Mouse (Mus musculus) fat pad, adult 2 months (tissue): ENCODE results near the gene Acvr1.

ENCODE experiments used
- DNase-seq: peaks from one replicate; pipeline ENCODE4 v3.0.0-alpha.2; 2011; ENCODE audit warnings: low read depth, low spot score; ENCODE audit errors: extremely low read depth

The Acvr1 gene

DNA sequence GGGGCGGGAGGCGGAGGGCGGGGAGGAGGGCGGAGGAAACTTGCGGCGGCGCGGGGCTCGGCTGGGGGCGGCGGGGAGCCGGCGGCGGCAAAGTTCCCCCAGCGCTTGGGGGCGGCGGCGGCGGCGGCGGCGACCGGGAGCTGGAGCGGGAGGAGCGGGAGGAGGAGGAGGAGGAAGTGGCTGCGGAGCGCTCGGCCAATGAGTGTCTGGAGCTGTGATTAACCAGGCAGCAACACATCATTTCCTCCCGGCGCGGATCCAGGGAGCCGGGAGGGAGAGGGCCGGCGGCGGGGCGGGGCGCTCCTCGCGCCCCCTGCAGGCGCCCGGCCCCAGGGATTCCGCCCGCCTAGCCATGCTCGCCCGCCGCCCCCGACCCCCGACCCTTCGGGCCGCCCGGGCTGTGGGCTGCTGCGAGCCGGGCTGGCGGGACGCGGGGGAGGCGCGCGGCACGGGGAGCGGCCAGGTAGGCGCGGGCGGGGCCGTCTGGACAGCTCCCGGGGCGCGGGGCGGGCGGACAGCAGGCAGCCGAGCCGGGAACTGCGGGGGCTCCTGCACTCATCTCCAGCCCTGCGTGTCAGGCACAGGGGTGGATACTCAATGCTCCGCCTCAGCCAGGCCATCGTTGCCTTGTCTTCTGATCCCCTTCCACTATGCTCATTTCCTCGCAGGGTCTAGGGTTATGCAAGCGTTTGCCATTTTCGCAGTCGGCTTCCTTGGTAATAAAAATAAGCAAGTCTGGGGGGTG is at the start of gene Acvr1, which contains the start of gene Upp2:
TSS of gene Acvr1 (minus strand) at position 92 of the 745 bp plus-strand sequence.
TSS of gene Upp2 (plus strand) at position 233 of the 745 bp plus-strand sequence.
- no peak for DNase-seq

- DNase-seq = no peak
Observed at GRCm38 (mm10) chr2:58615766-58616165, 48.8 kb upstream of the Acvr1 start.

- no peak for DNase-seq
Observed at GRCm38 (mm10) chr2:58614851-58615250, 47.9 kb upstream of the Acvr1 start.

- DNase-seq = no peak
Observed at GRCm38 (mm10) chr2:58613720-58614119, 46.8 kb upstream of the Acvr1 start.

- DNase-seq = no peak
Observed at GRCm38 (mm10) chr2:58604791-58605190, 37.8 kb upstream of the Acvr1 start.

GRCm38 (mm10) chr2:58603379-58603778 is 36.4 kb upstream of the Acvr1 start:
- no peak for DNase-seq

GRCm38 (mm10) chr2:58601382-58601781 is 34.4 kb upstream of the Acvr1 start:
- DNase-seq = no peak

DNA sequence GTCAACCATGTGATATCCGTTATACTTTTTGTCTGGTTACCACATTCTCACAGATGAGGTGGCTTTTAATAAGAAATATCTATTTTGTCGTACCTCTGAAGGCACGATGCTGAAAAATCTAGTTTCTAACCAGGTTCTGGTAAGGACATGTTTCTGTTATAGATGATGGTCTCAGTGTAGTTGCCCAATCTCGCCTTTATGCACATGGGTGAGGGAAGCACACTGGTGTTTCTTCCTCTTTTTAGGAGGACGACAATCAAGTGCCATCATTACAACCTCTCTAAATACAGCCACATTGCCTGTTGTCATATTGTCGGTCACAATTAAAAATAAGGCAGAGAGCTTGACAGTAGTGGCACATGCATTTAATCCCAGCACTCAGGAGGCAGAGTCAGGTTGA is 32.7 kb upstream of the Acvr1 start:
- no peak for DNase-seq

GRCm38 (mm10) chr2:58597556-58597955 is 30.6 kb upstream of the Acvr1 start:
- no peak for DNase-seq

DNA sequence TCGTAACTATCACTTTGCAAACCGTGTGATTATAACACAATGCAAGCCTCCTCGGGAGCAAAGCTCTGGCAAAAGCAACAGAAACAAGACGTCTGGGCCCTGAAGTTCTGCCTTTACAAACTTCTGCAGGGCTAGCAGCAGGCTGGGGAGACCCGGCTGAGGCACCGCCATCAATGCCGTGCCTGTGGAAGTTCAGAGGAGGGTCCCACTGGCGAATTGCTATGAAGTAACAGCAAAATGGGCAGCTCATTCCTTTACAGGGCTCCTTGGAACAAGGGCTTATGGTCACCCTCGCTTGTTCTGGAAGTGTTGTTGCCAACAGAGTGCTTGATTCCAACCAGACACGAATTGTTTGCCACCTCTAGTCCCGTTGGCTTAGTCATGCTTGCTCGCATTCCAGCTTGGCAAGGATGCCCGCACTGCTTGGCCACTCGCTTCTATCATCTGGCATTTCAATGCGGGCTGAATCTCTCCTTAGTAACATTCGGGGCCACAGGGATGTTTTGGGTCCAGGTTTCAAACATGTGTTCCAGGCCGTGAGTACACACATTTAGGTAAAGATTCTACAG is 29.9 kb upstream of the Acvr1 start:
- DNase-seq = no peak

DNA sequence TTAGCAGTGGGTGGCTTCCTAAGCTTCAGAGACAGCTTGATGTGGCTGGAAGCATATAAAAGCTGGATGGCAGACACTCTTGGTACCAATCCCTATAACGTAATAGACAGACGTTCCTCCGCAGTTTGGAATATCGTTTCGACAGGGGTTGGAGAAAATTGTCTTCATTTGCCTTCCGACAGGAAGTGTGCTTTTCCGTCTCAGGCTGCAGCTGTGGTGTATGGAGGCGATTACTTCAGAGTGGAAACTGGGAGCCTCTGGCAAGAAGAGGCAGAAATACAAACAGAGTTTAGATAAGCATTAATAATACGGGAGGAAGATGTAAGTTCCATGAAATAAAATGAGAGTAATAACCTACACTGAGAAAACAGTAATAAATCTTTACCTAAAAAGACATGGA is 28.4 kb upstream of the Acvr1 start:
- DNase-seq = no peak

DNA sequence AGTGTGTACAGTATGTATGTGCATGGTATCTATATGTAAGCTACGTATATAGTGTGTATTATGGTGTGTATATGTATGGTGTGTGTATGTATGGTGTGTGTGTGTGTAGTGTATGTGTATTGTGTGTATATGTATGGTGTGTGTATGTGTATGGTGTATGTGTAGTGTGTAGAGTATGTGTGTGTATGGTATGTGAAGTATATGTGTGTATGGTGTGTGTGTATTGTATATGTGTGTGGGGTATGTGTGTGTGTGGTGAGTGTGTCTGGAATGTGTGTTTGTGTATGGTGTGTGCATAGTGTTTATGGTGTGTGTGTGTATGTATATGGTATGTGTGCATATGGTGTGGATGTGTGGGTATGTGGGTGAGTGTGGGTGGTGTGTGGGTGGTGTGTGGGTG is 23.1 kb upstream of the Acvr1 start:
- DNase-seq = no peak

- DNase-seq = no peak
Observed at GRCm38 (mm10) chr2:58589637-58590036, 22.7 kb upstream of the Acvr1 start.

GRCm38 (mm10) chr2:58586311-58586710 is 19.4 kb upstream of the Acvr1 start:
- DNase-seq = no peak

- no peak for DNase-seq
Observed at GRCm38 (mm10) chr2:58574167-58574566, 7.2 kb upstream of the Acvr1 start.

GRCm38 (mm10) chr2:58568841-58569645 is 2.1 kb upstream of the Acvr1 start:
- DNase-seq = no peak

DNA sequence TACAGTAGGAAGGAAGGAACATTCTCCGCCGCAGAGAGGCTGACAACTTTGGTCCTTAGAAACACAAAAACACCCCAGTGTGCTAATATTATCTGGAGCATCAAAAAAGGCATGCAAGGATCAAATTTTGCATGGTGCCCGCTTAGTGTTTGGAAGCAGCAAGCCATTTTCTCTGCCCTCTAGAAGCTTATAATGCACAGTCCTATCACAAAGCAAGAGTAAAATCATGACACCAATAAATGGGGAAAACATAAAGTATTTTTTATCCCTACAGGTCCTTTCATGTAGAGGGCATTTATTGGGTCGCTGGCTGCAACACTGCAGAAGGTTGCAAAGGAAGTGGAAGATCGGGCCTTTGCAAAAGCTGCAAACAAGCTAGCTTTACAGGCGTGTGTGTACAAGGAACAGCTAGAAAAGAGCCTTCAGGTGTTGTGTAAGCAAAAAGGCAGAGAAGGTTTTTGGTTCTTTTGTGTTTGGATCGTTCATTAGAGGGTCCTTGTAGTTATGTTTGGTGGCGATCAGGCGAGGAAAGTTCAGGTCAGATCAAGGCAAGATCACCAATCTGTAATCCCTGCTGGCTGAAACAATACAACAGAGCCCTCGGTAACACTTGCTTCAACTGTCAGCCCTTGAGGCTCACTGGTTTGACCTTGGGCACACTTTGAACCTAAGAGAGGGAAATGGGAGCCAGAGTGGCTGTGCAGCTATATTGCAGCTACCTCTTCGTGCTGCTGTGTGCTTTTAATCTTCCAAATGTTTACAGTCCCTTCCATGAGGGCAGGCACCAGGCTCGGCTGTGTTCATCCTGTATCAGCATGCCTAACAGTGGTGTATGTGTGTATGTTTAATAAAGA is 1.1 kb upstream of the Acvr1 start:
- no peak for DNase-seq

GRCm38 (mm10) chr2:58566410-58567065 is 419 bp downstream of the Acvr1 start:
- DNase-seq = no peak

DNA sequence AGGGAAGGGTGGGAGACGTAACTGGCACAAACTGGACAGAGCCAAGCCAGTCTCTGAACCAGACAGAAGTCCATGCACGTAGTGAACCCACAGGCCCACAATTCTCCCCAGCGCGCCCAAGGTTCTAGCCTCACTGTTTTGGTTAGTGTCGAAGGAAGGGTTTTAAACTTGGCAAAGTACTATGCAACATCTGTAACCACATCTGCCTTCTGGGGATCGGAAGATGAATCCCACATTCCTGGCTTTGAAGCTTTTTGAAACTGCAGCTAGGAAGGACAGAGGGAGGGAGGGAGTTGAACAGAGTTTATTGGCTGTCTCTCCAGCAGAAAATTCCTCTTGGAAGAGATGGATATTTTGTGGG is 928 bp downstream of the Acvr1 start:
- DNase-seq = no peak

- DNase-seq = no peak
Observed at GRCm38 (mm10) chr2:58565267-58565666, 1.7 kb downstream of the Acvr1 start.

DNA sequence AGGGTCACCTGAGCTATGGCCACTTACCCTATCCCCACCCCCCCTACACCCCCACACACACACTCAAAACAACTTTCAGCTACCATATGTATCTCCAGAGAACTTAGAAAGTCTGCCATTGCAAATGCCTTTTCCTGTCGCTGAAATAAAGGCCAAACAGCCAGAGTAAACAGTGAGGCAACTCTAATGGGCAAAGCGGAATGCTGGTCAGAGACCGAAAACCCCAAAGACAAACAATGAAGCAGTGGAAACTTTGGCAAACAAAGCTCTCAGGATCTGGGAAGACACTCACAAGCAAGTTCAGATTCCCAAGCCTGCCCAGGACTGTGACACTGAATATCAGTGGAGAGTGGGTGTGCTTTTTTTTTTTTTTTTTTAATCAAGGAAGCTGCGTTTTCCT is 4.8 kb downstream of the Acvr1 start:
- no peak for DNase-seq
